Mouse (Mus musculus) intestine, embryonic 15.5 days (tissue): ENCODE measurements around the gene Fam151b. TPM values are rescaled to one million over a fixed set of nuclear protein-coding genes. Genes with fewer than 3 reads are reported as not detected.

ENCODE experiments used
- ATAC-seq: fragments of 200-750 bp; cut with Nextera tagmentation; 2 replicates; pipeline ENCODE4 v1.8.0; 2017; ENCODE audit warnings: moderate TSS enrichment, moderate library complexity
- H3K27ac ChIP-seq: fragments of 300-500 bp; sonication (generic); 2 replicates; pipeline ENCODE4 v1.5.1; 2015; ENCODE audit warnings: mild to moderate bottlenecking, inconsistent platforms
- H3K27me3 ChIP-seq: fragments of 300-500 bp; sonication (generic); replicated peaks from 2 replicates; pipeline ENCODE4 v1.6.1; 2015; ENCODE audit warnings: inconsistent platforms
- H3K36me3 ChIP-seq: fragments of 300-500 bp; sonication (generic); 2 replicates; pipeline ENCODE4 v1.6.1; 2015; ENCODE audit warnings: inconsistent platforms
- H3K4me1 ChIP-seq: fragments of 300-500 bp; sonication (generic); replicated peaks from 2 replicates; pipeline ENCODE4 v1.6.1; 2015; ENCODE audit warnings: inconsistent platforms
- H3K4me2 ChIP-seq: fragments of 300-500 bp; sonication (generic); replicated peaks from 2 replicates; pipeline ENCODE4 v1.6.1; 2015; ENCODE audit warnings: mild to moderate bottlenecking, inconsistent platforms
- H3K4me3 ChIP-seq: fragments of 300-500 bp; sonication (generic); replicated peaks from 2 replicates; pipeline ENCODE4 v1.5.1; 2015; ENCODE audit warnings: inconsistent platforms
- H3K9ac ChIP-seq: fragments of 300-500 bp; sonication (generic); 2 replicates; pipeline ENCODE4 v1.6.1; 2015; ENCODE audit warnings: inconsistent platforms
- H3K9me3 ChIP-seq: fragments of 300-500 bp; sonication (generic); 2 replicates; pipeline ENCODE4 v1.6.1; 2016; ENCODE audit warnings: inconsistent platforms
- WGBS: fragments of 180-500 bp; shearing (Covaris S2); methylation state at CpG from one replicate; pipeline ENCODE4 v1.1.7; 2015; 5-methylcytosine and 5-hydroxymethylcytosine counted together
- polyA plus RNA-seq: library from polyadenylated mRNA; unstranded; fragments of >200 nt; fragmentation: Nextera tagmentation; extraction: Ambion mirVana; gene quantifications from 2 replicates; pipeline ENCODE4 v1.2.1, GENCODE M21; 2015

The Fam151b gene
- polyA plus RNA-seq, 1 experiment from 2014 or later, result not detected

DNA sequence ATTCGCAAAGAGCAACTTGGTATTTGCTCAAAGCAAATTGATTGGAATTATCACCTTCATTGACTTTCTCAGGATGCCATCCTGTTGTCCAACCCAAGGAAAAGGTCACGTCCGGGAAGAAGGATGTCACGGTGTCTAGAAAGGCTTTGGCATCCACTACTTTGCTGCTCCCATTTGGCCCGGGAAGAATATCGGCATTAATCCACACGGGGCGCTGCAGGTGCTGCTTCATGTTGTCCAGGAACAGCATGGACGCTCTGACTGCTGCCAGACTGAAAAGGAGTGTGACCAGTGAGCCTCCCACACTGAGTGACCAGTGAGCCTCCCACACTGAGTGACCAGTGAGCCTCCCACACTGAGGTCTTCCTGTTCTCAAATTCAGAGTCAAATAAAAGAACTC lies 15.9 kb downstream of the Fam151b start:
- Histone ChIP-seq H3K9me3 (no peaks in the 10 kb centered on the region), H3K4me2 (no peak overlapping the region), H3K4me3 (no peak overlapping the region), H3K9ac (no peak overlapping the region), H3K27ac (no peak overlapping the region), H3K27me3 (no peaks in the 10 kb centered on the region), H3K36me3 (no peaks in the 10 kb centered on the region), H3K4me1 (no peaks in the 10 kb centered on the region)
- WGBS, result 76% methylated on average over 9 of the region's 9 CpGs
- ATAC-seq, result no peak

DNA sequence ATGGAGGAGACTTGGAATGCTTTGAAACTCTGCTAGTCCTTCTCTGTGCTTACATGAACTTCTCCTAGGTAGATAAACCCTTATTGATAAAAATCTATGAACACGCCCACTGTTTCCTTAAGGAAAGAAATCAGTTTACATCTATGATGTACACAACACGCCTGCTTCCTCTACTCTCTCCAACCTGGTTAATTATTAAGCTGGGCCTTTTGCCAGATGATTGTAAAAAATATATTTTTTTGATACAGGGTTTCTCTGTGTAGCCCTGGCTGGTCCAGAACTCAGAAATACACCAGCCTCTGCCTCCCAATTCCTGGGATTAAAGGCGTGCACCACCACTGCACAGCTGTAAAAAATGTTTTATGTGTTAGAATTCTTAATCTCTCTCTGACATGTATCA lies 19.1 kb downstream of the Fam151b start:
- H3K4me3 ChIP-seq, result no peak overlapping the region
- H3K4me1 ChIP-seq, result no peaks in the 10 kb centered on the region
- ATAC-seq, result 0 out of 2 replicates have a peak, but pooled peaks have one; percentile 47
- H3K27me3 ChIP-seq, result no peaks in the 10 kb centered on the region
- no peak overlapping the region for H3K9ac ChIP-seq
- 64% methylated on average over 3 of the region's 3 CpGs for WGBS
- no peak overlapping the region for H3K27ac ChIP-seq
- H3K4me2 ChIP-seq, result no peak overlapping the region
- H3K36me3 ChIP-seq, result no peaks in the 10 kb centered on the region
- no peaks in the 10 kb centered on the region for H3K9me3 ChIP-seq

DNA sequence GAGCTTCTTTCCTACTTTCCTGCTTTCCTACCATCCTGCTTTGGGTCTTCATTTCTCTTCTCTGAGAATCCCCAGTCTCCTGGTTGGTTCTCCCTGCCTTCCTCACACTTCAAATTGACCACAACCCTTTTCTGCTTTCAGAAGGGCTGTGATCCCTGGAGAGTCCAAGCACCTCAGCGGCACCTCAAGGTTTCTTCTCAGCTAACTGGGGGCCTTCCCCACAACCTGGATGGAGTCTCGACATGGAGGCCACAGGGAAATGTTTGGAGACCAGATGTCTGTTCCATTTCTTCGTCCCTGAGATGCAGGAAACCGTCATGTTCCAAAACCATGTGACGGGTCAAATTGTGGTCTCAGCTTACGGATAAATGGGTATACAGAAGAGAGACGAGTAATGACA lies 36.9 kb downstream of the Fam151b start:
- no peak for ATAC-seq
- H3K9ac ChIP-seq, result no peak overlapping the region
- no peaks in the 10 kb centered on the region for H3K4me1 ChIP-seq
- 90% methylated on average over 7 of the region's 7 CpGs for WGBS
- H3K27ac ChIP-seq, result no peak overlapping the region
- H3K36me3 ChIP-seq, result no peaks in the 10 kb centered on the region
- H3K27me3 ChIP-seq, result no peaks in the 10 kb centered on the region
- no peak overlapping the region for H3K4me2 ChIP-seq
- H3K9me3 ChIP-seq, result no peaks in the 10 kb centered on the region
- no peak overlapping the region for H3K4me3 ChIP-seq

DNA sequence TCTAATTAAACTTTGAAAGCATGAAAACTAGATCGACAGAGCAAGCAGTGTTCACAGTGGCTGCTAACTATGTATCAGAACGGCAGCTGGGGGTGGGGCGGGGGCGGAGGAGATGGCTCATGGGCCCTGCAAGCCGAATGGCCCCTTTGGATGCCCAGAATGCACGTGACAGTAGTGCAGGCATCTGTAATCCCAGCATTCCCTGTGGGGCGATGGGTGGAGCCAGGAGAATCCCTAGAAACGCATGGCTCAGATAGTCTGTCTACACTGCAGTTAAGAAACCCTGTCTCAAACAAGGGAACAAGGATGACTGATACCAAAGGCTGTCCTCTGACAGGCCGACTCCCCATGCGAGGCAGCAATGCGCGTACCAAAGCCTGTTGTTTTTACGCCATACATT lies 43.5 kb downstream of the Fam151b start:
- Histone ChIP-seq H3K4me3 (no peak overlapping the region), H3K4me2 (no peak overlapping the region), H3K9ac (no peak overlapping the region), H3K9me3 (no peaks in the 10 kb centered on the region), H3K4me1 (no peaks in the 10 kb centered on the region), H3K36me3 (no peaks in the 10 kb centered on the region), H3K27me3 (no peaks in the 10 kb centered on the region), H3K27ac (no peak overlapping the region)
- no peak for ATAC-seq
- WGBS, result 74% methylated on average over 13 of the region's 13 CpGs

DNA sequence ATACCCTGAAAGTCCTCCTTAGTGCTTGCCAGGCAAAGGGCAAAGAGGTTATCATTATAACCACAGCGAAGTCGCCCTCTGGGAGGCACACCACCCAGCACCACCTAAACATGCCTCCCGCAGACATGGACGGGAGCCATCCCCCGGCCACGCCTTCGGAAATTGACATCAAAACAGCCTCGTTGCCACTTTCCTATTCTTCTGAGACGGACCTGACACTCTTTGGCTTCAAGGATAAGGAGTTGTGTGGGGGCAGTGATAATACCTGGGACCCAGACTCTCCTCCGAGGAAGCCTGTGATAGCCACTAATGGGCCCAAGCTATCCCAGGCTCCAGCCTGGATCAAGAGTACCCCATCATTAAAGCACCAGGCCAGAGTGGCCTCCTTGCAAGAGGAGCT lies 45.2 kb downstream of the Fam151b start:
- 88% methylated on average over 10 of the region's 10 CpGs for WGBS
- Histone ChIP-seq H3K4me1 (no peaks in the 10 kb centered on the region), H3K4me3 (no peak overlapping the region)

DNA sequence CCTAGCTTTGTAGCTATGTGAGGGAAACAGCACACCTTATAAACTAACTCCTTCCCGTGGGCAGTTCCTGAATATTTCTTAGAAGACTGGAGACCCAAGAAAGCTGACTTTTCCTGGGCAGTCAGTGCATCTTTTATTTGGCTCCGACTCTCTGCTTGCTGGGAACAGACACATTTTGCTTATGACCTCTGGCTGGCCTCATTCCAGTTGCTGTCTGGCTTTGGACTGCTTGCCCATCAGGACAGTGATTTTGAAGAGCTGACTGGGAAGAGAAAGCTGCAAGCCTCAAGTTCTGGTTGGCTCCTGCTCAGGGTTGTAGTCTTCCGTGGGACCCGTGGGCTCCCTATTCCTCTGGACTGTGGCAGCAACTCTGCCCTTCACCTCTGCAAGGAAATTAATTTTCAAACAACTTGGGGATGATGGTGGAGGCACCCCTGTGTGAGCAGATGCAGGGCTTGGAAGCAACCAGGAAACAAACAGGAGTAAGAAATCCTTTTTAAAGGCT lies 56.4 kb downstream of the Fam151b start:
- no peak overlapping the region for H3K9ac ChIP-seq
- peak overlapping the region; percentile 99 for H3K4me2 ChIP-seq
- WGBS, result 39% methylated on average over 4 of the region's 4 CpGs
- H3K4me3 ChIP-seq, result no peak overlapping the region
- H3K36me3 ChIP-seq, result no peaks in the 10 kb centered on the region
- ATAC-seq, result no peak
- H3K4me1 ChIP-seq, result peaks cover 16% of the 10 kb centered on the region
- no peak overlapping the region for H3K27ac ChIP-seq
- peaks cover 44% of the 10 kb centered on the region for H3K27me3 ChIP-seq
- H3K9me3 ChIP-seq, result no peaks in the 10 kb centered on the region

More for the DNA sequence above, 45.2 kb downstream of the Fam151b start:
- Histone ChIP-seq H3K27ac (no peak overlapping the region), H3K9ac (no peak overlapping the region), H3K4me2 (no peak overlapping the region), H3K27me3 (no peaks in the 10 kb centered on the region), H3K36me3 (no peaks in the 10 kb centered on the region), H3K9me3 (no peaks in the 10 kb centered on the region)
- no peak for ATAC-seq

DNA sequence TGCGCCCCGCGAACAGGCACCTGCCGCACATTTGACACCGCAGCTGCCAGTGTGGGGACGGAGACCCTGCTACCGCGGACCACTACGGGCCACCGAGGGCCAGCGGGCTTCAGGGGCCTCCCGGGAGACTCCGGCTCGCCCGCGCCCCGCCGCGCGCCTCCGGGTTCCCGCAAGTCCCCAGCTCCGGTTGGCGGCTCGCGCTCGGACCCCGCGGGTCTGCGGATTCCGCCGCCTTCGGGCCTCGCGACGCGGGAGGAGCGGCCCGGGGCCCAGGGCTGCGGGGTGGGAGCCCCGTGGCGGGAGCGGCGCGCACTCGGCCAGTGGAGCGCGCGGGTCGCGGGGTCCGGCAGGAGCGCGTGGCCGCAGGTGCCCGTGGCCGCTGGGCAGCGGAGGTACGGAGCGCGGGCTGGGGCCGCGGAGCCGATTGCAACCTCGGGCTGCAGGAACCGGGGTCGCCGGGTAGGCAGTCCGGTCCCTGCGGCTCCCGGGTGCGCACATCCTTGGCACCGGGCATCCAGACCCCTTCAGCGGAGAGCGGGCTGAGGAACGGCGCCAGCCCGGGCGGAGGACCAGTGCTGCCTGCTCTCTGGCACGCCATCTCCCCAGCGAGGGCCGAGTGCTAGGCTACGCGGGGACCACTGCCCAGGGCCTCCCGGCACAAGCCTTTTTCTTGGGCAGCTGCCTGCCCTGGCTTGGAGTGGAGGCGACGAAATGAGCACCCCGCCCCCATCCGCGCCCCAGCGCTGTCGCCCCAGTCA lies 57.3 kb downstream of the Fam151b start:
- Histone ChIP-seq H3K27ac (no peak overlapping the region), H3K9ac (peak overlapping the region; percentile 36), H3K9me3 (no peaks in the 10 kb centered on the region), H3K4me1 (peaks cover 16% of the 10 kb centered on the region), H3K36me3 (no peaks in the 10 kb centered on the region), H3K4me3 (peak overlapping the region; percentile 53), H3K27me3 (peaks cover 44% of the 10 kb centered on the region), H3K4me2 (peak overlapping the region; percentile 99)
- under 1% methylated on average over 92 of the region's 92 CpGs for WGBS
- ATAC-seq, result peak; percentile 62

DNA sequence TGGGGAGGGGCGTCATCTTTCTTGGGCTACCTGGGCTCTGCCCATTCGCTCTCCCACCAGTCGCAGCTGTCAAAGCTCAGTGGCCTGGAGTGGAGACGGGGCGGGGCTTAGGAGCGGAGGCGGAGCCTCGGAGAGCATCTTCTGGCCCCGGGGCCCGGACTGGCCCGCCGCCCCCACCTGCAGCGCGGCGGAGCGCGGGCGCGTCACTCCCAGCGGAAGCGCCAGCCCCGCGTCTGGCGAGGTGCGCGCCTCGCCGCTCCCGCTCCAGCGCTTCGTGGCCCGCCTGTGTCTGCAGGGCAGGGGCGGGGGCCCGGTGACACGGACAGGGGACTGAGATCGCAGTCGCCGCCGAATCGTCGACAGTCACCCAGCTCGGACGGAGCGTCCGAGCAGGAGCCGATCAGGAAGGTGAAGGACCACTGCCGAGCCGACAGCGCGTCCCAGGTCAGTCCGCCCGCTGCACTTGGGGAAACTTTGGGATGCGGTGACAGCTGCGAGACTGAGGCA lies 58.0 kb downstream of the Fam151b start, which contains the start of gene Ankrd34b:
Ankrd34b (plus strand) TSS at position 139 of the 507 bp plus-strand sequence.
- WGBS, result under 1% methylated on average over 54 of the region's 54 CpGs
- no peaks in the 10 kb centered on the region for H3K36me3 ChIP-seq
- H3K9ac ChIP-seq, result peak within 1 kb of the TSS; percentile 36
- peaks cover 44% of the 10 kb centered on the region for H3K27me3 ChIP-seq
- ATAC-seq, result peak; percentile 81
- peaks cover 16% of the 10 kb centered on the region for H3K4me1 ChIP-seq
- H3K9me3 ChIP-seq, result no peaks in the 10 kb centered on the region
- H3K4me2 ChIP-seq, result peak within 1 kb of the TSS; percentile 99
- H3K27ac ChIP-seq, result no peak within 1 kb of the TSS
- H3K4me3 ChIP-seq, result peak within 1 kb of the TSS; percentile 53

DNA sequence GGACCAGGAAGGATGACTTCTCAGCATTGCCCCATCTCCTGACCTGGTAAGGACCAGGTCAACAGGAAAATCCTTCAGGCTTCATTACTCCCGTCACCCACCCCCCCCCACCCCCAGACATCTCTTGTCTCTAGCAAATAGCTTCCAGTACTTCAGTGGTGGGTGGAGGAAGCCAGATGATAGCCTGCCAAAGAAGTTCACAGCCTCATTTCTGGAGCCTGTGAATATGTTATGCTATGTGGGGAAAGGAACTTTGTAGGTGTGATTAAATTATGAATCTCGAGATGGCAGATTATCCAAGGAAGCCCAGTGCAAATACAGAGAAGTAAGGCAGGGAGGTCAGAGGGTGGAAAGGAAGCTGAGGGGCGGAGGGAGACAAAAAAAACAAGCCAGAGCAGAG lies 60.1 kb downstream of the Fam151b start:
- 50% methylated on average over 3 of the region's 3 CpGs for WGBS
- ATAC-seq, result no peak
- H3K36me3 ChIP-seq, result no peaks in the 10 kb centered on the region
- no peak overlapping the region for H3K4me2 ChIP-seq
- peaks cover 44% of the 10 kb centered on the region for H3K27me3 ChIP-seq
- peaks cover 16% of the 10 kb centered on the region for H3K4me1 ChIP-seq
- H3K9ac ChIP-seq, result no peak overlapping the region
- no peaks in the 10 kb centered on the region for H3K9me3 ChIP-seq
- H3K27ac ChIP-seq, result no peak overlapping the region
- no peak overlapping the region for H3K4me3 ChIP-seq

DNA sequence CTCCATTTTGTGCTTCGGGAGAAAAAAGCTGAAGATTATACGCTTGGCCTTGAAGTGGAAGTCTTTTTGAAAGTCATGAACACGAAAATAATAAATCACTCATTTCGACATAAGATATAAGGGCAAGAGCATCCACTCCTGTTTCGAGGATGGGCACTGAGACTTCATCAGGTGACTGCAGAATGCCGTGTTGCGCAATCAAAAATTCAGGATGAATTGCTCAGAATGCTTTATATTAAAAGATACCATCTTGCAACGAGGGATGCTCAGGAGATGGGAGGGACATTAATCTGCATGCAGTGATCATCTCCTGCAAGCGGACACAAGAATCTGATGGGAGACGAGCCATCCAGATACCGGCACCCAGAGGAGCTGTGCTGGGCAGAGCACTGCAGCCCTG lies 64.2 kb downstream of the Fam151b start:
- Histone ChIP-seq H3K27ac (no peak overlapping the region), H3K4me3 (no peak overlapping the region), H3K36me3 (no peaks in the 10 kb centered on the region), H3K4me1 (no peaks in the 10 kb centered on the region), H3K9me3 (no peaks in the 10 kb centered on the region), H3K9ac (no peak overlapping the region), H3K4me2 (no peak overlapping the region), H3K27me3 (peaks cover 10% of the 10 kb centered on the region)
- WGBS, result 81% methylated on average over 11 of the region's 11 CpGs
- ATAC-seq, result no peak

DNA sequence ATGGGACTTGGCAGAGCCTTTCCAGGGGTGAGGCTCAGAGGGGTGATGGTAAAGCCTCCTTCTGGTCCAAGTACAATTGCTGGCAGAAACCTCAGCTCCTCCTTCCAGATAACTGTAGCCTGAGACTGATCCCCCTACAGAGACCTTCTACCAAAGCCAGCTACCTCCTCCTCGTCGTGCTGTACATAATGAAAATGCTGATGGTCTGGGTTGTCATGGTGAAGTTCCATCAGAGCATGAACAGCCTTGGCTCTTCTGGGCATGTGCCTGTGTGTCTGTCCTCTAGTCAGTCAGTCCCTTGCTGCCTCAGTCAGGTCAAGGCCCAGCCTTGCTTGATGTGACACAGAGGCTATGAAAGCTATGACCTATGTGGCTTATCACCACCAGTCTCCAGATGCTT lies 73.3 kb downstream of the Fam151b start:
- Histone ChIP-seq H3K9me3 (no peaks in the 10 kb centered on the region), H3K4me2 (no peak overlapping the region), H3K27ac (no peak overlapping the region), H3K9ac (no peak overlapping the region), H3K27me3 (no peaks in the 10 kb centered on the region), H3K36me3 (no peaks in the 10 kb centered on the region), H3K4me1 (no peaks in the 10 kb centered on the region), H3K4me3 (no peak overlapping the region)
- 91% methylated on average over 2 of the region's 2 CpGs for WGBS
- no peak for ATAC-seq

DNA sequence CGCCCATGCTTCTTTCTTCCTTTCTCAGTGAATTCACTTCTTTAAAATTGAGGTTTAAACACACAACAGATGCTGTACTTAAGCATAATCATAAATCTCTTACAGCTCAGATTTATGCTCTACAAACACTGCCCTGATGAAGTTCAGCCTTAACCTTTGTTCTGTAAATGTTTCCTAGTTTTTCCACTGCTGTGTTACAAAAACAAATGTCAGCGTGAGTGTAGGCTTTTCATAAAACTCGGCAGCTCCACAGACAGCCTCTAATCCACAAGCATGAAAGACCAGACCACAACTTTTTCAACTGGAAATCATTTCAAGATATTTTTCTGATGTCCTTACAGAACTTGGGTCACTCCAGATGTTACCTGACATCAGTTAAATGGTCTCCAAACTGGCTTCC lies 80.3 kb downstream of the Fam151b start:
- Histone ChIP-seq H3K4me3 (no peak overlapping the region), H3K27ac (no peak overlapping the region), H3K27me3 (no peaks in the 10 kb centered on the region), H3K4me1 (no peaks in the 10 kb centered on the region), H3K9me3 (no peaks in the 10 kb centered on the region), H3K4me2 (no peak overlapping the region), H3K36me3 (no peaks in the 10 kb centered on the region), H3K9ac (no peak overlapping the region)
- no peak for ATAC-seq
- WGBS, result 62% methylated on average over 3 of the region's 3 CpGs

DNA sequence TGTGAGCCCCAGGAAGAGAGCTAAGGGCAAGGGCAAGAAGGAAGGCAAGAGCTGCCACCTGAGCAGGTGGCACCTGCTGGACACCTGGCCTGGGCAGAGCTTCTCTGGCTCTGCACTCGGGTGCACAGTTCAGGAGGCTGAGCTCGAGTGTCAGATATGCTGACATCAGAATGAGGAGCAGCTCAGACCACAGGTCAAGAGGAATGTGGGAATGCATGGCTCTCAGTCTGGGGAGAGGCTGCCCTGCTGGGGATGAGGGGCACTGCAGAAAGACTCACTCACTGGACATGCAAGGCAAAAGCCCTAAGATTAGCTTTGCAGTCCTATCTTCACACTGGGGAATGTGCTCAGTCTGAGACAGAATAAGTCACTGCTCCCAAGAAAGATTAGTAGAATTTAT lies 81.8 kb downstream of the Fam151b start:
- H3K9ac ChIP-seq, result no peak overlapping the region
- H3K27me3 ChIP-seq, result no peaks in the 10 kb centered on the region
- 47% methylated on average over 2 of the region's 2 CpGs for WGBS
- H3K27ac ChIP-seq, result no peak overlapping the region
- no peak for ATAC-seq
- no peaks in the 10 kb centered on the region for H3K9me3 ChIP-seq
- no peaks in the 10 kb centered on the region for H3K36me3 ChIP-seq
- H3K4me2 ChIP-seq, result no peak overlapping the region
- H3K4me3 ChIP-seq, result no peak overlapping the region
- no peaks in the 10 kb centered on the region for H3K4me1 ChIP-seq
